ENCODE assay signal across 25 mouse cellular contexts in the genomic region with DNA sequence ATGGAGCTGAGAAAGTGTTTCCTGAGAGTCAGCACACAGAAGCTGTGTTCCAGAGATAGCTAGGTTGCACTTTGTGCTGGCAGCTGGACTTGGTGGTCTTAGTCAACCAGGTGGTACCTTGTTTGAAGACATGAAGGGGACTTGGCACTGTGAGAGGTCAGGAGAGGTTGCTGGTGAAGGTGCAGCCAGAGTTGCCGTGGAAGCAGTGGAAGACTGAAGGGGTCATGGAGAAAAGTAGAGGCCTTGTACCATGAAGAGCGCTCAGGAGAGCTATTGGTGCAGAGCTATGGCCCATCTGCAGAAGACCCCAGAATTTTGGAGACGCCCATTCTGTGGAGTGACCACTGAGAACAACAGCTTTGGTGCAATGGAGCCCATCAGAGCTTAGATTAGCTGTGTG. TPM values are rescaled to one million over a fixed set of nuclear protein-coding genes. Genes with fewer than 3 reads are reported as not detected.
DNase-seq lines count a peak whose midpoint lies in the region; ATAC-seq lines count a peak whose summit lies in the region.
"Had no signal": no experiment of that assay in that cellular context is flagged by ENCODE, and none has a peak within 500 bp of the region (broad histone marks: within the 10 kb centered on the region; RNA-seq: fewer than 3 reads in every experiment).

No protein-coding gene starts in this region.

- WGBS in liver, embryonic 11.5 days: 75% methylated on average over 3 of the region's 3 CpGs

- no peaks in the 10 kb centered on the region for H3K9me3 ChIP-seq in liver, embryonic 11.5 days (ENCODE audit: control insufficient read depth, low read length)
- H3K9me3 ChIP-seq: G1E; heart, embryonic 15.5 days; kidney, embryonic 15.5 days; midbrain, embryonic 10.5 days; midbrain, embryonic 15.5 days; neural tube, embryonic 12.5 days; stomach, embryonic 15.5 days had no signal

- H3K36me3 ChIP-seq in liver, embryonic 11.5 days (ENCODE audit: control insufficient read depth, insufficient read depth, low read length): peaks cover 8% of the 10 kb centered on the region
- H3K36me3 ChIP-seq: midbrain, embryonic 15.5 days had no signal

- no peaks in the 10 kb centered on the region for H3K4me1 ChIP-seq in liver, embryonic 11.5 days (replicated peaks; ENCODE audit: control insufficient read depth, insufficient read depth, low read length)
- H3K4me1 ChIP-seq: heart, embryonic 15.5 days; midbrain, embryonic 15.5 days; stomach, embryonic 15.5 days had no signal

- H3K27ac ChIP-seq in liver, embryonic 11.5 days (ENCODE audit: low read depth, low read length): no peak overlapping the region
- H3K27ac ChIP-seq: heart, embryonic 15.5 days; hindbrain, embryonic 14.5 days; kidney, embryonic 15.5 days; midbrain, embryonic 10.5 days; midbrain, embryonic 15.5 days; neural tube, embryonic 12.5 days; stomach, embryonic 15.5 days had no signal

- H3K4me2 ChIP-seq in liver, embryonic 11.5 days: no peak overlapping the region
- H3K4me2 ChIP-seq: heart, embryonic 15.5 days; hindbrain, embryonic 14.5 days; kidney, embryonic 15.5 days; midbrain, embryonic 15.5 days; neural tube, embryonic 12.5 days; stomach, embryonic 15.5 days had no signal

- no peak overlapping the region for H3K9ac ChIP-seq in liver, embryonic 11.5 days (ENCODE audit: low read depth, low read length)
- H3K9ac ChIP-seq: heart, embryonic 15.5 days; hindbrain, embryonic 14.5 days; kidney, embryonic 15.5 days; midbrain, embryonic 15.5 days; neural tube, embryonic 12.5 days; stomach, embryonic 15.5 days had no signal

- ATAC-seq in liver, embryonic 11.5 days (replicated peaks; ENCODE audit: low FRiP score): no peak
- ATAC-seq in megakaryocyte, adult 5-6 weeks (ENCODE audit: poor library complexity, severe bottlenecking): no peak
- ATAC-seq: forebrain, embryonic 14.5 days; midbrain, embryonic 15.5 days had no signal

- no peaks in the 10 kb centered on the region for H3K27me3 ChIP-seq in liver, embryonic 11.5 days (replicated peaks; ENCODE audit: control insufficient read depth, insufficient read depth, low read length)
- H3K27me3 ChIP-seq: heart, embryonic 15.5 days; kidney, embryonic 15.5 days; midbrain, embryonic 15.5 days; neural tube, embryonic 12.5 days; stomach, embryonic 15.5 days had no signal

- peak; percentile 75 for DNase-seq in heart, adult 11 months
- DNase-seq in heart, adult 8-10 months (ENCODE audit: low spot score): no peak
- DNase-seq in kidney, postnatal 10 days: peak; percentile 2
- no peak for DNase-seq in kidney, postnatal 25 days
- DNase-seq in spleen, postnatal 4 days (ENCODE audit: low spot score in 2 of 2): peak; percentile 5 to 32
- no peak for DNase-seq in spleen, postnatal 36 days (ENCODE audit: low spot score in 2 of 2)
- peak; percentile 23 for DNase-seq in liver, embryonic 11.5 days (ENCODE audit: low spot score)
- DNase-seq: adrenal gland, adult 8-10 months; cerebellum, postnatal 14 days; gastrocnemius, postnatal 25 days; heart, adult 18-20 months; kidney, adult 18-20 months; layer of hippocampus, postnatal 36 days; left cerebral cortex, postnatal 4 days; lung, postnatal 14 days had no signal

- H3K4me3 ChIP-seq in liver, embryonic 11.5 days (ENCODE audit: low read depth, low read length): no peak overlapping the region
- H3K4me3 ChIP-seq: heart, embryonic 15.5 days; kidney, embryonic 15.5 days; midbrain, embryonic 10.5 days; midbrain, embryonic 15.5 days; neural tube, embryonic 12.5 days; stomach, embryonic 15.5 days had no signal

RNA-seq across cellular contexts. Expression of a gene that starts 6.4 kb away (rescaled TPM):
- 10 to 100 TPM; 18.7 to 32.3 (median 24.4) TPM for total RNA-seq in heart, adult 8-10 months (2022)
- 85.7 and 91.4 TPM in 2 replicates for polyA plus RNA-seq in liver, embryonic 11.5 days (2014; fragmentation: Nextera tagmentation; extraction: Ambion mirVana)
- total RNA-seq in megakaryocyte, adult 5-6 weeks (2015): 25.3 and 28.5 TPM in 2 replicates
- 55.7 and 65.8 TPM in 2 replicates for total RNA-seq in megakaryocyte, adult 5-6 weeks (2017)

RNA-seq across cellular contexts. Expression of a gene that starts 6.7 kb away (rescaled TPM):
- total RNA-seq in heart, adult 8-10 months (2022): 1 to 10 TPM in 2 of 4 experiments, under 1 TPM in 2; 0.35 to 1.2 (median 0.88) TPM
- 1.3 and 2.9 TPM in 2 replicates for polyA plus RNA-seq in liver, embryonic 11.5 days (2014; fragmentation: Nextera tagmentation; extraction: Ambion mirVana)
- 0.38 and 1.9 TPM in 2 replicates for total RNA-seq in megakaryocyte, adult 5-6 weeks (2015)
- total RNA-seq in megakaryocyte, adult 5-6 weeks (2017): 1.5 TPM in 1 of 2 replicates, not detected in the other

RNA-seq across cellular contexts. Expression of a gene that starts 7.0 kb away (rescaled TPM):
- 10 to 100 TPM; 55.1 to 71.1 (median 64.7) TPM for total RNA-seq in heart, adult 8-10 months (2022)
- 3.9 and 4.2 TPM in 2 replicates for polyA plus RNA-seq in liver, embryonic 11.5 days (2014; fragmentation: Nextera tagmentation; extraction: Ambion mirVana)
- 2.1 and 2.6 TPM in 2 replicates for total RNA-seq in megakaryocyte, adult 5-6 weeks (2015)
- 1.9 and 5.3 TPM in 2 replicates for total RNA-seq in megakaryocyte, adult 5-6 weeks (2017)

RNA-seq across cellular contexts. Expression of a gene that starts 39.3 kb away (rescaled TPM):
- 10 to 100 TPM; 64.3 to 76.2 (median 70.5) TPM for total RNA-seq in heart, adult 8-10 months (2022)
- polyA plus RNA-seq in liver, embryonic 11.5 days (2014; fragmentation: Nextera tagmentation; extraction: Ambion mirVana): 46.5 and 53.9 TPM in 2 replicates
- 4.7 and 6.5 TPM in 2 replicates for total RNA-seq in megakaryocyte, adult 5-6 weeks (2015)
- 8.0 and 9.6 TPM in 2 replicates for total RNA-seq in megakaryocyte, adult 5-6 weeks (2017)

RNA-seq across cellular contexts. Expression of a gene that starts 39.4 kb away (rescaled TPM):
- total RNA-seq in heart, adult 8-10 months (2022): 10 to 100 TPM; 40.7 to 59.5 (median 51.5) TPM
- 50.5 and 53.3 TPM in 2 replicates for polyA plus RNA-seq in liver, embryonic 11.5 days (2014; fragmentation: Nextera tagmentation; extraction: Ambion mirVana)
- total RNA-seq in megakaryocyte, adult 5-6 weeks (2015): 12.5 and 17.6 TPM in 2 replicates
- total RNA-seq in megakaryocyte, adult 5-6 weeks (2017): 13.0 and 14.8 TPM in 2 replicates

Comparison
In these comparisons a context has a peak if more than half of its experiments do, and no peak if none do; other contexts are left out.
1. DNase-seq: peak in heart, adult 11 months (single experiment), kidney, postnatal 10 days (single experiment), spleen, postnatal 4 days (2 of 2) and liver, embryonic 11.5 days (single experiment); none in heart, adult 8-10 months (single experiment), kidney, postnatal 25 days (0 of 2) and spleen, postnatal 36 days (0 of 2).
2. RNA of a gene that starts 7.0 kb away (total RNA-seq): 55.1 to 71.1 TPM in heart, adult 8-10 months; 1.9 to 5.3 TPM in megakaryocyte, adult 5-6 weeks; every median in the first group is over 4 times any median in the second.